Mouse (Mus musculus) kidney, postnatal 36 days (tissue): ENCODE data around the gene L3hypdh.

Source experiments
- DNase-seq, 2 experiments: peaks; one replicate each; pipeline ENCODE4 v3.0.0; 2021 to 2022; ENCODE audit warnings: mixed read lengths in 2 of 2

Gene L3hypdh

DNA sequence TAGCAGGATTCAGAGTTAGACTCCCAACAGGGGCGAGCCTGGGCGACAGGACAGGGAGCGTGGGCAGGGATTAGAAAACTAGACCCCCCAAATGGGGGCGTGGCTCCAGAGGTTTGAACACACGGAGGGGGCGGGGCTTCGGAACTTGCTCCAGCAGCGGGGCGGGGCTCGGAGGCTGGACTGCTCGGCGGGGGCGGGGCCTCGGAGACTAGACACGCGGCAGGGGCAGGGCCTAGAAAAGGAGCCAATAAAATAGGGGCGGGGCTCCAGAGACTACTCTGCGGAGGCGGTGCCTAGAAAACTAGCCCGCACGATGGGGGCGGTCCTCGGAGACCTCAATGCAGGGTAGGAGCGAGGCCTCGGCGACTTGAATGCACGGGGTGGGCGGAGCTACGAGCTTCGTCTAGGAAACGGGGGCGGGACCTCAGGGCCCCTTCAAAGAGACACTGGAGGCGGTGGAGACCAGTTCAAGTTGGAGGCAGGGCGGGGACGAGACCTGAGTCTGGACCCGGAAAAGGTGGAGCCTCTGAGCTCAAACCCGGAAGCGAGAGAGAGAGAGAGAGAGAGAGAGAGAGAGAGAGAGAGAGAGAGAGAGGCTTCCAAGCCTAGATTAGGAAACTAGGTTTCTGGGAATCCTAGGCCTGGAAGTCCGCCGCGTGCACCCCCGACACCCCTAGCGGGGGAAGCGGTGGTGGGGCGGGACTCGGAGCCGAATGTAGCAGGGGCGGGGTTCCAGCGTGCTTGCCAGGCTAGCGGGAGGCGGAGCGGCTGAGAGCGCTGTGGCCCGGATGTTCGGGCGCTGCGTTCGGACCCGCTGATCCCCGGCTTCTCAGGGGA lies at the start of gene L3hypdh, which contains the start of gene Jkamp:
Gene L3hypdh, minus strand, starts transcription at position 111 of the 837 bp plus-strand sequence.
Gene Jkamp, plus strand, starts transcription at position 261 of the 837 bp plus-strand sequence.
- peak; percentile 100 for DNase-seq

- DNase-seq, result no peak
Observed at GRCm38 (mm10) chr12:72129203-72129602, 44.0 kb upstream of the L3hypdh start.

- DNase-seq, result no peak
Observed at GRCm38 (mm10) chr12:72115686-72116345, 30.6 kb upstream of the L3hypdh start.

GRCm38 (mm10) chr12:72115126-72115525 lies 29.9 kb upstream of the L3hypdh start:
- no peak for DNase-seq

DNA sequence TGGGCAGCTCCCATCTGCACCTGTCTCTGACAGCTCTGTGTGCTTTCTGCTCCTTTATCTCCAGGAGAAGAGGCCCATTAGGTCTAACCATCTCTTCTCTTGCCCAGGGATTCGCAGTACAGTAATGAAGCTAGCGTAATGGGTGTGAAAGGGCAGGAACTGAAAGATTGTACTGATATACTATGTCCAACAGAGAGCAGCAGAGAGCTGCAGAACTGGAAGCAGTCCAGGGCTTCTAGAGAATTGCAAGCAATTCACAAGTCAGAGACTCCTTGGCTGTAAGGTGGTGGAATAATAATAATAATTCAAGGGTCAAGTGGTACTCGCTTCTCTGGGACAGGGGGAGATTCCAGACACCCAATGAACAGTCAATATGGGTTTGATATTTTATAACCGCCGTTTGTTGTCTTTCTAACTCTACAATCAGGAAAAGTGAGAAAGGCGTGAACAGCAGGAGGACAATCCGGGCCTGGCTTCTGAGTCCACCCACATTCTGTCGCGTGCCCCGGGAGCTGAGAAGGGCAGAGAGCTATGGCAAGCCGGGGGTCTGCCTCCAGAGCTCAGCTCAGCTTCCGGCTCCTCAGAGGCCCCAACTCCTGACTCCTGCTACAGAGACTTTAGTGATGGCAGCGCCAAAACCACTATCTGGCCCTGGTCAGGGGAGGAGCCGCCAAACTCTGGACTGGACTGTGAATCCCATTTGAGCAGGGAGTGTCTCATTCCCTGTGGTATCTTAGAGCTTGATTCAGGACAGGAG lies 19.5 kb upstream of the L3hypdh start:
- DNase-seq, result peak; percentile 68 to 76

- DNase-seq, result no peak
Observed at GRCm38 (mm10) chr12:72104027-72104426, 18.8 kb upstream of the L3hypdh start.

- no peak for DNase-seq
Observed at GRCm38 (mm10) chr12:72102776-72103175, 17.5 kb upstream of the L3hypdh start.

DNA sequence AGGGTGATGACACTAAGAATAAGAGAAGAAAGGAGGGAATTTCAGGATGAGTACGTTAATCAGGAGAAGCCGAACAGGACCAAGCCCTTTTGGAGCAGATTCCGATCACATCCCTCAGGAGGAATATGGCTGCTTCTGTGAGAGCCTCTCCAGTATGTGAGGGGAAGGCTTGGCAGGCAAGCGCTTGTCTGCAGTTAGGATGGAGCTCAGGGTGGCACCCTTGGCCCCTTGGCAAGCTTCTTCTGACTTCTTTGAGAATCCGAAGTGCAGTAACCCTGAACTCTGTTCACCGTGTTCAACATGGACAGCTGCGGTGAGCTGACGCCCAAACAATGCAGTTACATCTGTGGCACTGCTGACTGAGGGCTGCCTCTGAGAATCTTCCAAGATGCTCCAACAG lies 11.7 kb upstream of the L3hypdh start:
- DNase-seq, result no peak

DNA sequence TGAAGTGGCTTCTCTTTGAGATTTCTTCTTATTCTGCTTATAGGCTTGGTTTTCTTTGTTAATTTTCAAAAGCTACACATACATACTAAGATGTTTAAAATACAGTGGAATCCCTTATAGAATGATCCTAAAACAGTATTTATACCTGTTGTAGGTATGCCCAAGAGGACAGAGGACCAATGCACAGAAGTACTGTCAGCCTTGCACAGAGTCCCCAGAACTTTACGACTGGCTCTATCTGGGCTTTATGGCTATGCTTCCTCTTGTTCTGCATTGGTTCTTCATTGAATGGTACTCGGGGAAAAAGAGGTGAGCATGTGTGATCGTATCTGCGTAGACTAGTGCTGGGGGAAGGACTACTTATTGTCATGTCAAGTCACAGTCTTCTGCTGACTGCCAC lies 4.6 kb upstream of the L3hypdh start:
- no peak for DNase-seq

- no peak for DNase-seq
Observed at GRCm38 (mm10) chr12:72086166-72086825, 1.1 kb upstream of the L3hypdh start.

DNA sequence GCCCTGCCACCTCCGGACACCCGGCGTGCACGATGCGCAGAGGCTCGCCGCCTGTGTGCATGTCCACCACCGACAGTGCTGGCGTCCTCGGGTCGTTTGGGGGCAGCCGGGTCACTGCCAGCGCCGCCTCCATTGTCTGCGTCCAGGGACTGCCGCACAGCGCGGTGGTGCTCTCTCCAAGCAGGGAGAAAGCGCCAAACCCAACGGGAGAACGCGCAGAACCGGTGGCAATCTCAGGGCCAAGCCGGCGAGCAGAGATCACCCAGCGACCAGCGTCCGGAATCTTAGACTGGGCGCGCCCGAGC lies 263 bp downstream of the L3hypdh start:
- DNase-seq, result no peak

GRCm38 (mm10) chr12:72084261-72085023 lies 797 bp downstream of the L3hypdh start:
- DNase-seq, result peak; percentile 89 to 90

- DNase-seq, result no peak
Observed at GRCm38 (mm10) chr12:72083265-72083664, 2.0 kb downstream of the L3hypdh start.

- DNase-seq, result peak; percentile 43 to 60
Observed at GRCm38 (mm10) chr12:72082370-72082769, 2.9 kb downstream of the L3hypdh start.

DNA sequence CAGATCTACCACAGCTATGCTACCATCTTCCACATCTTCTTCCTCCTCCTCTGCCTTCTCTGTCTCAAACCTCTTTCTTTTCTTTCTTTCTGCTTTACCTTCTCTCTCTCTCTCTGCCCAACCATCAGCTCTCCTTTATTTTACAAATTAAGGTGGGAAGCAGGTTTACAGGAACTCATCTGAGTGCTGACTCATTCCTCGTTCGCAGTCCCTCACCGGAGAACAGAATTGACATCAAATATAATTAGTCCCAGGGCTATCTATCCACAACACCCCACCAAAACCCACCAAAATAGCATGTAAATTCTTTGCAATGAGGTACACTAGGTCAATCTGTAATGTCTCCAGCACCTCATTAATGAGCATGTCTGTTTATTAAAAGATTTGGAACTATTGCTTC lies 3.3 kb downstream of the L3hypdh start:
- DNase-seq, result no peak

GRCm38 (mm10) chr12:72078248-72078647 lies 7.0 kb downstream of the L3hypdh start:
- peak; percentile 32 to 64 for DNase-seq

- peak; percentile 81 to 91 for DNase-seq
Observed at GRCm38 (mm10) chr12:72070327-72071269, 14.6 kb downstream of the L3hypdh start, which contains the start of gene Gpr135. Gene Gpr135 (minus strand): TSS chr12:72071125.

DNA sequence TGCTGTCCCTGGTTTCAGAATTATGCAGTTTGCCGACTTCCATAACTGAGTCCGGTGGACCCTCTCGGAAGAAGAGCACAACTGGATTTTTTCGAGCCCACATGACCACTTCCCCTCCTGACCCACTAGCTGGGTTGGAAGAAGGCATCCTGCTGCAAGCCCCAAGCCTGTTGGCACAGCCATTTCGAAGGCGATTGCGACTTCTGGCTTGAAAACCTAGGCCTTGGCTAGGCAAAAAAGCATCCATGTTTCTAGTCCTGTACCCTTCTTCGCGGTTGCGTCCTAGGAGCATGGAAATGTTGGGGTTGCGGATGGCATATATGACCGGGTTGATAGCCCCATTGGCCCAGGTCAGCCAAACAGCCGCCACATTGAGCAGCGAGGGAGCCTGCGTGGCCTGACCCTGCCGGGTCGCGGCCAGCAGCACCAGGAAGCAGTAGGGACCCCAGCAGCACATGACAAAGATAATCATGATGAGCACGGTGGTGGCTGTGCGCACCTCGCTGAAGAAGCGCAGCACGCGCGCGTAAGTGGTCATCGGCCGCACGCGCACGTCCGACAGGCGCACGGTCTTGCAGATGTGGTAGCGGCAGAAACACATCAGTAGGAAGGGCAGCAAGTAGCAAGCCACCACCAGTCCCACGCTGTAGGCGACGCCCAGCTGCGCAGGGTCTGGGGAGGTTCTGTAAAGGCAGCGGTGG lies 15.5 kb downstream of the L3hypdh start:
- DNase-seq, result no peak

DNA sequence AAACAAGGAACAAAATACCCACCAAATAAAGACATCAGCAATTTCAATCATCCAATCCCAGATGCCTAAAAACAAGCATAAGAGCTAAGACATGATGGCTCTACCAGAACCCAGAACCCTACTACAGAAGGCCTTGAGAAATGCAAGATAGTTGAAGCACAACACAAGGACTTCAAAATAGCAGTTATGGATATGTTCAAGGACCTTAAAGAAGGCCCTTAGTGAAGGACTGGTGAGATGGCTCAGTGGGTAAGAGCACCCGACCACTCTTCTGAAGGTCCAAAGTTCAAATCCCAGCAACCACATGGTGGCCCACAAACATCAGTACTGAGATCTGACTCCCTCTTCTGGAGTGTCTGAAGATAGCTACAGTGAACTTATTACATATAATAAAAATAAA lies 27.5 kb downstream of the L3hypdh start:
- no peak for DNase-seq

- no peak for DNase-seq
Observed at GRCm38 (mm10) chr12:72053851-72054250, 31.4 kb downstream of the L3hypdh start.
